Mouse (Mus musculus) gastrocnemius, adult 18-20 months (tissue): ENCODE measurements around the gene Endog. TPM values are rescaled to one million over a fixed set of nuclear protein-coding genes. Genes with fewer than 3 reads are reported as not detected.
A peak's percentile ranks its signal among the peaks of the same experiment; 100 is the strongest.

Experiments used
- DNase-seq: peaks from one replicate; pipeline ENCODE4 v3.0.0; 2021; ENCODE audit warnings: low spot score
- total RNA-seq, 2 experiments: library from RNA; stranded (reverse); gene quantifications; 2 replicates each; pipeline ENCODE4 v1.2.3; 2021

Endog gene
- total RNA-seq, 2 experiments from 2014 or later: 50.1 to 52.0 TPM

DNA sequence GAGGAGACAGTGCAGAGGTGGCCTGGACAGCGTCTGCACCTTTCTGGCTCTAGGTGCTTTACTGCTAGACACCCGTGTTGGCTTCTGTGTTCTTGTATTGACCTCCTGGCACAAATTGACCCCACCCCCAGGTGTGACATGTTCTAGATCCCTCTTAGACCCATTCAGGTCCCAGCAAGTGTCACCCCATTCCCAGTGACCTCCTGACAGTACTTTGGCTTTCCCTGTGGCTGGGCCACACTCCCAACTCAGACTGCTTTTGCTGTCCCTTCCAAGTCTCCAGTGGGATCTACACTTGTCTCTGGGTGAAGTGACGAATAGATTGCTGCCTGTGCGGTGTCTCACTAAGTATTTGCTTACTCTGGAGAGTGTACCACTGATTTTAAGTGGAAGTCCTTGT, 36.1 kb downstream of the Endog start:
- DNase-seq: no peak

- DNase-seq: no peak
These were observed 36.6 kb downstream of the Endog start for GRCm38 (mm10) chr2:30207886-30208285.

- no peak for DNase-seq
These were observed 40.3 kb downstream of the Endog start for GRCm38 (mm10) chr2:30211408-30212168.

GRCm38 (mm10) chr2:30212169-30212545, 40.9 kb downstream of the Endog start:
- DNase-seq: no peak

- DNase-seq: no peak
These were observed 41.7 kb downstream of the Endog start for GRCm38 (mm10) chr2:30212951-30213350.

GRCm38 (mm10) chr2:30214745-30215144, 43.5 kb downstream of the Endog start:
- no peak for DNase-seq

DNA sequence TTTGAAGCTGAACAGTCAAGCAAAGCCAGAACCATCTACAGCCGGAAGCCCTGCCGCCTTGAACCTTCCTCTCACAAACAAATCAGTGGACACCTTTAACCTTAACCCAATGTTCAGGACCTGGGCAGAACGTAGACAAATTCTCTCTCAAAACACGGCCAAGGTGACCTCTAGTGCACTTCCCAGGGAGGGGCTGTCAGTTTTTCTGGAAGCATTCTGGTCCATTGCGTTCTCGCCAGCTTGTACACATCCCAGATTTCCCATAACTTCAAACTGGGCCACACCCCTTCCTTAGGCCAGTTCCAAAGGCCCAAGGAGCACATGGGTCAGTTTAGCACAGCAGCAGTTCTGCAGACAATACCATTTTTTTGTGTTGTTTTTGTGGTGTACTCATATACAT, 44.2 kb downstream of the Endog start:
- DNase-seq: peak; percentile 43

DNA sequence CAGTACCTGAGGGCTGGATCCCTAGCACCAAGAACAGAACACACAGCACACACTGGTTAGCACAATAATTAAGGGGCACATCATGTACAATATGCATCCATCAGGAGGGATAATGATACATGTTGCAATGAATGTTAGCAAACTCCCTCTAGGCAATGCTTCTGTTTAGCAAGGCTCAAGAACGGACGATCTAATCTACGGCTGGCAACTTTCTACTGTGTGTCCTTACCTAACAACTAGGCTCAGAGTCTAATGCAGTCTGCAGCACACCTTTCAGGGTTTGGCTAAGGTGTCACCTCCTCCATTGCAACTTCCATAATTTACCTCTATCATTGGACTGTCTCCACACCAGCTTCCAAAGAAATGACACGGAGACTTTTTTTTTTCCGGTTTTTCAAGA, 45.0 kb downstream of the Endog start:
- DNase-seq: no peak

Other genes starting within 250 kb of the Endog start
- 10 to 100 TPM; 23.1 to 23.9 TPM for gene Gle1, start 236.1 kb upstream of the Endog start, total RNA-seq
- gene Sptan1, start 205.9 kb upstream of the Endog start, total RNA-seq: 10 to 100 TPM; 32.7 to 43.1 TPM
- 1 to 10 TPM; 3.6 to 4.3 TPM for gene Wdr34, start 122.6 kb upstream of the Endog start, total RNA-seq
- 100 to 1,000 TPM in 1 of 2 experiments, 10 to 100 TPM in 1; 87.1 to 104 TPM for gene Set, start 114.1 kb upstream of the Endog start, total RNA-seq
- gene Pkn3, start 93.8 kb upstream of the Endog start, total RNA-seq: 1 to 10 TPM; 2.5 to 3.9 TPM
- 1 to 10 TPM; 2.1 to 2.8 TPM for gene Zdhhc12, start 77.8 kb upstream of the Endog start, total RNA-seq
- gene Zer1, start 46.9 kb upstream of the Endog start, total RNA-seq: 10 to 100 TPM; 23.5 to 24.1 TPM
- 10 to 100 TPM; 11.7 to 12.0 TPM for gene Tbc1d13, start 37.7 kb upstream of the Endog start, total RNA-seq
- 1 to 10 TPM; 4.2 to 4.7 TPM for gene Spout1, start 7.0 kb downstream of the Endog start, total RNA-seq
- gene Kyat1, start 34.4 kb downstream of the Endog start, total RNA-seq: 10 to 100 TPM; 25.3 to 26.9 TPM
- gene Lrrc8a, start 66.2 kb downstream of the Endog start, total RNA-seq: 10 to 100 TPM; 24.5 to 28.4 TPM
- 1 to 10 TPM in 1 of 2 experiments, under 1 TPM in 1; 0.55 to 1.2 TPM for gene Gm28035, start 69.1 kb downstream of the Endog start, total RNA-seq
- gene Phyhd1, start 94.7 kb downstream of the Endog start, total RNA-seq: 10 to 100 TPM; 10.4 to 18.7 TPM
- gene Gm28038, start 109.5 kb downstream of the Endog start, total RNA-seq: 1 to 10 TPM in 1 of 2 experiments, not detected in 1; 1.1 TPM
- 10 to 100 TPM; 20.9 to 22.4 TPM for gene Dolk, start 114.8 kb downstream of the Endog start, total RNA-seq
- 1 to 10 TPM; 6.8 to 7.8 TPM for gene Nup188, start 114.9 kb downstream of the Endog start, total RNA-seq
- gene Sh3glb2, start 187.8 kb downstream of the Endog start, total RNA-seq: 10 to 100 TPM; 15.7 to 17.5 TPM
- 10 to 100 TPM; 24.8 to 31.0 TPM for gene Miga2, start 192.7 kb downstream of the Endog start, total RNA-seq
- 1 to 10 TPM; 4.9 to 6.9 TPM for gene Dolpp1, start 220.8 kb downstream of the Endog start, total RNA-seq
- gene Crat, start 244.3 kb downstream of the Endog start, total RNA-seq: 100 to 1,000 TPM; 378 to 382 TPM
- 10 to 100 TPM; 62.9 to 65.1 TPM for gene Ptpa, start 244.5 kb downstream of the Endog start, total RNA-seq